Mouse (Mus musculus) lung, embryonic 14.5 days (tissue): ENCODE measurements around the gene Zhx3. TPM values are rescaled to one million over a fixed set of nuclear protein-coding genes. Genes with fewer than 3 reads are reported as not detected.

Experiments
- ATAC-seq: fragments of 200-750 bp; cut with Nextera tagmentation; 2 replicates; pipeline ENCODE4 v1.8.0; 2017; ENCODE audit warnings: mild to moderate bottlenecking, moderate TSS enrichment, moderate library complexity; ENCODE audit not compliant: insufficient read depth
- DNase-seq: peaks from one replicate; pipeline ENCODE4 v3.0.0-alpha.2; 2015
- H3K27ac ChIP-seq: fragments of 300-500 bp; sonication (generic); 2 replicates; pipeline ENCODE4 v1.5.1; 2014; ENCODE audit warnings: low read depth, mild to moderate bottlenecking, moderate library complexity
- H3K27me3 ChIP-seq: fragments of 300-500 bp; sonication (generic); 2 replicates; pipeline ENCODE4 v1.6.1; 2014; ENCODE audit warnings: low read length, control low read depth; ENCODE audit not compliant: insufficient read depth
- H3K36me3 ChIP-seq: fragments of 300-500 bp; sonication (generic); 2 replicates; pipeline ENCODE4 v1.6.1; 2014; ENCODE audit warnings: control low read depth; ENCODE audit not compliant: insufficient read depth
- H3K4me1 ChIP-seq: fragments of 300-500 bp; sonication (generic); 2 replicates; pipeline ENCODE4 v1.6.1; 2014; ENCODE audit warnings: antibody characterized with exemption, control low read depth; ENCODE audit not compliant: insufficient read depth
- H3K4me2 ChIP-seq: fragments of 300-500 bp; sonication (generic); 2 replicates; pipeline ENCODE4 v1.6.1; 2014; ENCODE audit warnings: mild to moderate bottlenecking
- H3K4me3 ChIP-seq: fragments of 300-500 bp; sonication (generic); 2 replicates; pipeline ENCODE4 v1.5.1; 2014; ENCODE audit warnings: low read depth, low read length
- H3K9ac ChIP-seq: fragments of 300-500 bp; sonication (generic); 2 replicates; pipeline ENCODE4 v1.6.1; 2014
- H3K9me3 ChIP-seq: fragments of 300-500 bp; sonication (generic); 2 replicates; pipeline ENCODE4 v1.6.1; 2016; ENCODE audit warnings: low read depth, low read length, control low read depth
- CTCF ChIP-seq: IDR thresholded peaks from 2 replicates; pipeline ENCODE4 v1.5.1; 2016; ENCODE audit warnings: antibody characterized with exemption, low read depth
- WGBS: fragments of 180-500 bp; shearing (Covaris S2); extraction: QIAGEN DNeasy Blood & Tissue Kit; methylation state at CpG from one replicate; pipeline ENCODE4 v1.1.7; 2014; 5-methylcytosine and 5-hydroxymethylcytosine counted together
- polyA plus RNA-seq: library from polyadenylated mRNA; unstranded; fragments of >200 nt; fragmentation: Nextera tagmentation; extraction: Ambion mirVana; gene quantifications from 2 replicates; pipeline ENCODE4 v1.2.1, GENCODE M21; 2014

The Zhx3 gene
- polyA plus RNA-seq, 1 experiment from 2014 or later, result 13.0 TPM

GRCm38 (mm10) chr2:160914656-160915055, 41.9 kb upstream of the Zhx3 start:
- no peak overlapping the region for H3K4me3 ChIP-seq
- H3K4me1 ChIP-seq, result 0 out of 2 replicates have a peak, but pooled peaks cover 4% of the 10 kb centered on the region
- peak overlapping the region; percentile 55 for H3K27ac ChIP-seq
- DNase-seq (peak; percentile 27), ATAC-seq (no peak)
- H3K9ac ChIP-seq, result no peak overlapping the region
- no peak overlapping the region for H3K4me2 ChIP-seq
- no peaks in the 10 kb centered on the region for H3K36me3 ChIP-seq
- H3K27me3 ChIP-seq, result peaks cover 20% of the 10 kb centered on the region
- no peak for TF ChIP-seq CTCF
- no peaks in the 10 kb centered on the region for H3K9me3 ChIP-seq
- 64% methylated on average over 9 of the region's 9 CpGs for WGBS

- 2% methylated on average over 45 of the region's 46 CpGs for WGBS
- DNase-seq (peak; percentile 77), ATAC-seq (peak; percentile 81)
- no peak for TF ChIP-seq CTCF
- Histone ChIP-seq H3K36me3 (no peaks in the 10 kb centered on the region), H3K27me3 (peaks cover 23% of the 10 kb centered on the region), H3K4me2 (peak within 1 kb of the TSS; percentile 94), H3K27ac (no peak within 1 kb of the TSS; the same call in 1 of the 2 replicates), H3K9me3 (no peaks in the 10 kb centered on the region), H3K4me1 (0 out of 2 replicates have a peak, but pooled peaks cover 4% of the 10 kb centered on the region), H3K4me3 (peak within 1 kb of the TSS; percentile 62), H3K9ac (peak within 1 kb of the TSS; percentile 63)
Observed at GRCm38 (mm10) chr2:160912231-160912671, 39.5 kb upstream of the Zhx3 start, which contains the start of gene Emilin3. Gene Emilin3 (minus strand): TSS chr2:160912328.

GRCm38 (mm10) chr2:160911558-160912201, 38.9 kb upstream of the Zhx3 start:
- H3K36me3 ChIP-seq, result no peaks in the 10 kb centered on the region
- no peak for TF ChIP-seq CTCF
- H3K27ac ChIP-seq, result no peak overlapping the region
- H3K4me2 ChIP-seq, result peak overlapping the region; percentile 94
- peak overlapping the region; percentile 62 for H3K4me3 ChIP-seq
- ATAC-seq, result peak; percentile 65
- peaks cover 23% of the 10 kb centered on the region for H3K27me3 ChIP-seq
- peak overlapping the region; percentile 63 for H3K9ac ChIP-seq
- DNase-seq, result peak; percentile 51
- 0 out of 2 replicates have a peak, but pooled peaks cover 4% of the 10 kb centered on the region for H3K4me1 ChIP-seq
- no peaks in the 10 kb centered on the region for H3K9me3 ChIP-seq
- WGBS, result 1% methylated on average over 56 of the region's 64 CpGs

GRCm38 (mm10) chr2:160910633-160911032, 37.8 kb upstream of the Zhx3 start:
- no peak for DNase-seq
- TF ChIP-seq CTCF, result no peak
- WGBS, result 71% methylated on average over 5 of the region's 5 CpGs

GRCm38 (mm10) chr2:160908607-160909006, 35.8 kb upstream of the Zhx3 start:
- 47% methylated on average over 18 of the region's 18 CpGs for WGBS
- no peak for TF ChIP-seq CTCF
- ATAC-seq, result no peak

More at GRCm38 (mm10) chr2:160910633-160911032, 37.8 kb upstream of the Zhx3 start:
- ATAC-seq, result no peak
- Histone ChIP-seq H3K4me2 (peak overlapping the region; percentile 94; the same call in 1 of the 2 replicates), H3K4me3 (no peak overlapping the region), H3K27ac (no peak overlapping the region), H3K9me3 (no peaks in the 10 kb centered on the region), H3K4me1 (0 out of 2 replicates have a peak, but pooled peaks cover 4% of the 10 kb centered on the region), H3K36me3 (no peaks in the 10 kb centered on the region), H3K27me3 (peaks cover 23% of the 10 kb centered on the region), H3K9ac (no peak overlapping the region)

GRCm38 (mm10) chr2:160906101-160906500, 33.3 kb upstream of the Zhx3 start:
- Histone ChIP-seq H3K4me2 (no peak overlapping the region), H3K36me3 (no peaks in the 10 kb centered on the region), H3K9me3 (no peaks in the 10 kb centered on the region), H3K4me1 (no peaks in the 10 kb centered on the region), H3K27me3 (peaks cover 5% of the 10 kb centered on the region; the same call in 1 of the 2 replicates), H3K9ac (no peak overlapping the region), H3K27ac (no peak overlapping the region), H3K4me3 (no peak overlapping the region)
- TF ChIP-seq CTCF, result no peak
- DNase-seq, result no peak
- no peak for ATAC-seq
- WGBS, result 78% methylated on average over 5 of the region's 5 CpGs

More at GRCm38 (mm10) chr2:160908607-160909006, 35.8 kb upstream of the Zhx3 start:
- H3K9ac ChIP-seq, result no peak overlapping the region
- no peaks in the 10 kb centered on the region for H3K4me1 ChIP-seq
- H3K4me3 ChIP-seq, result no peak overlapping the region
- no peak overlapping the region for H3K27ac ChIP-seq
- peaks cover 23% of the 10 kb centered on the region for H3K27me3 ChIP-seq
- DNase-seq, result no peak
- H3K36me3 ChIP-seq, result no peaks in the 10 kb centered on the region
- no peak overlapping the region for H3K4me2 ChIP-seq
- H3K9me3 ChIP-seq, result no peaks in the 10 kb centered on the region

- Histone ChIP-seq H3K4me1 (no peaks in the 10 kb centered on the region), H3K9me3 (no peaks in the 10 kb centered on the region), H3K9ac (no peak overlapping the region), H3K4me2 (no peak overlapping the region), H3K27me3 (peaks cover 3% of the 10 kb centered on the region; the same call in 1 of the 2 replicates), H3K4me3 (no peak overlapping the region), H3K36me3 (no peaks in the 10 kb centered on the region), H3K27ac (no peak overlapping the region)
- DNase-seq (no peak), ATAC-seq (no peak)
- TF ChIP-seq CTCF, result no peak
- 93% methylated on average over 12 of the region's 12 CpGs for WGBS
Observed at GRCm38 (mm10) chr2:160905301-160905700, 32.5 kb upstream of the Zhx3 start.
